Comparison of ENCODE assay signal across 12 mouse cellular contexts in genomic region chr10:76643999-76644398, GRCm38 (mm10). TPM values are rescaled to one million over a fixed set of nuclear protein-coding genes. Genes with fewer than 3 reads are reported as not detected.
DNase-seq lines count a peak whose midpoint lies in the region; ATAC-seq and TF ChIP-seq lines count a peak whose summit lies in the region.
"Had no signal": no experiment of that assay in that cellular context is flagged by ENCODE, and none has a peak within 500 bp of the region (broad histone marks: within the 10 kb centered on the region; RNA-seq: fewer than 3 reads in every experiment).

No protein-coding gene starts in this region.

- H3K4me2 ChIP-seq in kidney, embryonic 16.5 days (replicated peaks; ENCODE audit: low read depth, low read length), result no peak overlapping the region
- H3K4me2 ChIP-seq in intestine, embryonic 16.5 days (ENCODE audit: low read depth, low read length), result no peak overlapping the region
- no peak overlapping the region for H3K4me2 ChIP-seq in forebrain, embryonic 14.5 days (ENCODE audit: low read length)
- H3K4me2 ChIP-seq: midbrain, embryonic 11.5 days had no signal

- H3K36me3 ChIP-seq in kidney, embryonic 16.5 days (ENCODE audit: insufficient read depth, low read length), result no peaks in the 10 kb centered on the region
- H3K36me3 ChIP-seq in kidney, adult 2 months (ENCODE audit: control insufficient read depth, insufficient read depth, low read length), result no peaks in the 10 kb centered on the region
- H3K36me3 ChIP-seq in intestine, embryonic 16.5 days (ENCODE audit: control insufficient read depth, insufficient read depth, low read length), result no peaks in the 10 kb centered on the region
- no peaks in the 10 kb centered on the region for H3K36me3 ChIP-seq in forebrain, embryonic 14.5 days (ENCODE audit: control insufficient read depth, insufficient read depth, low read length)

- 65% methylated on average over 4 of the region's 4 CpGs for WGBS in kidney, embryonic 16.5 days
- 76% methylated on average over 4 of the region's 4 CpGs for WGBS in kidney, adult 2 months
- WGBS in intestine, embryonic 16.5 days, result 53% methylated on average over 4 of the region's 4 CpGs
- whole genome bisulfite sequencing in forebrain, embryonic 14.5 days, result 88% methylated on average over 4 of the region's 4 CpGs

- no peaks in the 10 kb centered on the region for H3K27me3 ChIP-seq in kidney, embryonic 16.5 days (ENCODE audit: insufficient read depth, low read length)
- no peaks in the 10 kb centered on the region for H3K27me3 ChIP-seq in kidney, adult 2 months (replicated peaks; ENCODE audit: control insufficient read depth, insufficient read depth, low read length)
- no peaks in the 10 kb centered on the region for H3K27me3 ChIP-seq in intestine, embryonic 16.5 days (replicated peaks; ENCODE audit: control insufficient read depth, insufficient read depth, low read length)
- no peaks in the 10 kb centered on the region for H3K27me3 ChIP-seq in forebrain, embryonic 14.5 days (replicated peaks; ENCODE audit: control insufficient read depth, insufficient read depth, low read length)

- no peaks in the 10 kb centered on the region for H3K9me3 ChIP-seq in kidney, embryonic 16.5 days (ENCODE audit: low read length)
- H3K9me3 ChIP-seq in intestine, embryonic 16.5 days (ENCODE audit: control insufficient read depth, low read length), result no peaks in the 10 kb centered on the region
- no peaks in the 10 kb centered on the region for H3K9me3 ChIP-seq in forebrain, embryonic 14.5 days (replicated peaks; ENCODE audit: control insufficient read depth, low read length)

- TF ChIP-seq CTCF in kidney, adult 2 months (conservative IDR thresholded peaks at IDR 0.05; ENCODE audit: insufficient read depth, insufficient read length, low read depth, low read length), result no peak

- no peak overlapping the region for H3K9ac ChIP-seq in kidney, embryonic 16.5 days (replicated peaks; ENCODE audit: low read length)
- H3K9ac ChIP-seq in intestine, embryonic 16.5 days (ENCODE audit: low read depth, low read length), result 0 out of 2 replicates have a peak overlapping the region, but pooled peaks have one; percentile 12
- H3K9ac ChIP-seq in forebrain, embryonic 14.5 days (ENCODE audit: low read length), result no peak overlapping the region

- H3K4me3 ChIP-seq in kidney, embryonic 16.5 days (ENCODE audit: low read length), result no peak overlapping the region
- no peak overlapping the region for H3K4me3 ChIP-seq in kidney, adult 2 months (ENCODE audit: insufficient read depth, low read depth, low read length)
- H3K4me3 ChIP-seq in intestine, embryonic 16.5 days (ENCODE audit: low read length), result no peak overlapping the region
- H3K4me3 ChIP-seq in forebrain, embryonic 14.5 days (ENCODE audit: low read depth, low read length), result no peak overlapping the region

- no peak for TF ChIP-seq POLR2A in kidney, adult 2 months (IDR thresholded peaks at IDR 0.05; ENCODE audit: low read depth, low read length)

- ATAC-seq in kidney, embryonic 16.5 days (ENCODE audit: low FRiP score, low TSS enrichment), result peak; percentile 32; the same call in 1 of the 2 replicates
- ATAC-seq in intestine, embryonic 16.5 days, result peak; percentile 65
- no peak for ATAC-seq in forebrain, embryonic 14.5 days
- no peak for ATAC-seq in activated CD4-positive, CD25-positive, alpha-beta regulatory T cell, adult 4 months
- no peak for ATAC-seq in granulocyte monocyte progenitor cell, adult 5-6 weeks (replicated peaks; ENCODE audit: poor library complexity, severe bottlenecking)
- ATAC-seq: hindbrain, embryonic 16.5 days had no signal

- H3K4me1 ChIP-seq in kidney, embryonic 16.5 days (ENCODE audit: insufficient read depth, low read length), result peaks cover 3% of the 10 kb centered on the region; the same call in 1 of the 2 replicates
- H3K4me1 ChIP-seq in kidney, adult 2 months (ENCODE audit: control insufficient read depth, insufficient read depth, low read length), result no peaks in the 10 kb centered on the region
- H3K4me1 ChIP-seq in intestine, embryonic 16.5 days (ENCODE audit: control insufficient read depth, insufficient read depth, low read length), result peaks cover 3% of the 10 kb centered on the region; the same call in 1 of the 2 replicates
- H3K4me1 ChIP-seq in forebrain, embryonic 14.5 days (ENCODE audit: control insufficient read depth, insufficient read depth, low read length), result no peaks in the 10 kb centered on the region

- H3K27ac ChIP-seq in kidney, embryonic 16.5 days (ENCODE audit: low read length), result peak overlapping the region; percentile 80
- no peak overlapping the region for H3K27ac ChIP-seq in kidney, adult 2 months (ENCODE audit: insufficient read depth, low read depth, low read length)
- H3K27ac ChIP-seq in intestine, embryonic 16.5 days (ENCODE audit: low read length), result peak overlapping the region; percentile 91
- H3K27ac ChIP-seq in forebrain, embryonic 14.5 days (ENCODE audit: low read depth, low read length), result no peak overlapping the region

- no peak for DNase-seq in kidney, adult 2 months
- DNase-seq in gastrocnemius, postnatal 10 days, result peak; percentile 62
- DNase-seq in lung, postnatal 4 days, result peak; percentile 40 to 75
- no peak for DNase-seq in forebrain, embryonic 14.5 days (ENCODE audit: low spot score)
- DNase-seq: left cerebral cortex, postnatal 4 days had no signal

RNA-seq across cellular contexts. Expression of gene Col6a2, which starts 20.6 kb away (rescaled TPM):
- 68.6 and 91.3 TPM in 2 replicates for polyA plus RNA-seq in kidney, embryonic 16.5 days (2015; fragmentation: Nextera tagmentation; extraction: Ambion mirVana)
- polyA plus RNA-seq in kidney, adult 2 months (2012; rRNA removed), result 23.4 and 28.7 TPM in 2 replicates
- 100 to 1,000 TPM; 352 to 417 TPM for total RNA-seq in gastrocnemius, postnatal 10 days (2021)
- polyA plus RNA-seq in intestine, embryonic 16.5 days (2015; fragmentation: Nextera tagmentation; extraction: Ambion mirVana), result 230 and 262 TPM in 2 replicates
- polyA plus RNA-seq in forebrain, embryonic 14.5 days (2014; fragmentation: Nextera tagmentation; extraction: Ambion mirVana), result 4.7 and 7.1 TPM in 2 replicates
- polyA plus RNA-seq in activated CD4-positive, CD25-positive, alpha-beta regulatory T cell, adult 4 months (2017; shearing (Covaris generic)), result under 1 TPM in 1 of 2 experiments, not detected in 1; 0.13 TPM
- not detected in 2 replicates for total RNA-seq in granulocyte monocyte progenitor cell, adult 5-6 weeks (2014; fragmentation: Nextera tagmentation)
- total RNA-seq in granulocyte monocyte progenitor cell, adult 5-6 weeks (2017), result 0.13 TPM in 1 of 2 replicates, not detected in the other
- total RNA-seq: neutrophil, adult 5-6 weeks had no signal

Comparison
In these comparisons a context has a peak if more than half of its experiments do, and no peak if none do; other contexts are left out.
1. H3K27ac ChIP-seq: peak in kidney, embryonic 16.5 days (single experiment) and intestine, embryonic 16.5 days (single experiment); none in kidney, adult 2 months (single experiment) and forebrain, embryonic 14.5 days (single experiment).
2. ATAC-seq: peak in kidney, embryonic 16.5 days (single experiment) and intestine, embryonic 16.5 days (single experiment); none in forebrain, embryonic 14.5 days (single experiment), activated CD4-positive, CD25-positive, alpha-beta regulatory T cell, adult 4 months (single experiment) and granulocyte monocyte progenitor cell, adult 5-6 weeks (single experiment).
3. DNase-seq: peak in gastrocnemius, postnatal 10 days (single experiment) and lung, postnatal 4 days (2 of 2); none in kidney, adult 2 months (single experiment) and forebrain, embryonic 14.5 days (single experiment).